Mouse (Mus musculus): ENCODE measurements around the gene Cdiptos. TPM values are rescaled to one million over a fixed set of nuclear protein-coding genes. Genes with fewer than 3 reads are reported as not detected.

Cdiptos gene
- polyA plus RNA-seq, 1 experiment from 2014 or later: 1.4 TPM

GRCm38 (mm10) chr7:126959780-126960179 is 16.1 kb downstream of the Cdiptos start:
- no peak for ATAC-seq (ENCODE audit: low FRiP score)
- no peaks in the 10 kb centered on the region for H3K9me3 ChIP-seq
- H3K4me3 ChIP-seq: no peak overlapping the region
- H3K4me1 ChIP-seq (replicated peaks): no peaks in the 10 kb centered on the region
- H3K27ac ChIP-seq: no peak overlapping the region
- H3K27me3 ChIP-seq: peaks cover 35% of the 10 kb centered on the region
- no peak overlapping the region for H3K4me2 ChIP-seq
- no peak overlapping the region for H3K9ac ChIP-seq
- peaks cover 93% of the 10 kb centered on the region for H3K36me3 ChIP-seq
- 75% methylated on average over 9 of the region's 9 CpGs for WGBS

- Histone ChIP-seq H3K4me2 (no peak overlapping the region), H3K4me3 (no peak overlapping the region), H3K4me1 (replicated peaks) (peaks cover 37% of the 10 kb centered on the region), H3K9ac (no peak overlapping the region), H3K27me3 (peaks cover 14% of the 10 kb centered on the region; the same call in 1 of the 2 replicates), H3K9me3 (no peaks in the 10 kb centered on the region), H3K36me3 (peaks cover 56% of the 10 kb centered on the region), H3K27ac (no peak overlapping the region)
- ATAC-seq (ENCODE audit: low FRiP score): no peak
- WGBS: 69% methylated on average over 3 of the region's 3 CpGs
These were observed 20.8 kb downstream of the Cdiptos start for GRCm38 (mm10) chr7:126955125-126955524.

GRCm38 (mm10) chr7:126952646-126953045 is 23.3 kb downstream of the Cdiptos start:
- peaks cover 31% of the 10 kb centered on the region for H3K36me3 ChIP-seq
- ATAC-seq (ENCODE audit: low FRiP score): no peak
- WGBS: 8% methylated on average over 8 of the region's 8 CpGs
- peak overlapping the region; percentile 75 for H3K9ac ChIP-seq
- H3K4me1 ChIP-seq (replicated peaks): peaks cover 58% of the 10 kb centered on the region
- peaks cover 14% of the 10 kb centered on the region; the same call in 1 of the 2 replicates for H3K27me3 ChIP-seq
- H3K4me2 ChIP-seq: peak overlapping the region; percentile 95
- no peak overlapping the region for H3K27ac ChIP-seq
- peak overlapping the region; percentile 47 for H3K4me3 ChIP-seq
- H3K9me3 ChIP-seq: no peaks in the 10 kb centered on the region

GRCm38 (mm10) chr7:126951741-126952140 is 24.2 kb downstream of the Cdiptos start:
- peak overlapping the region; percentile 95 for H3K4me2 ChIP-seq
- peaks cover 25% of the 10 kb centered on the region for H3K36me3 ChIP-seq
- peaks cover 14% of the 10 kb centered on the region; the same call in 1 of the 2 replicates for H3K27me3 ChIP-seq
- peak overlapping the region; percentile 95 for H3K27ac ChIP-seq
- H3K4me1 ChIP-seq (replicated peaks): peaks cover 62% of the 10 kb centered on the region
- no peak for ATAC-seq (ENCODE audit: low FRiP score)
- no peaks in the 10 kb centered on the region for H3K9me3 ChIP-seq
- peak overlapping the region; percentile 75 for H3K9ac ChIP-seq
- H3K4me3 ChIP-seq: peak overlapping the region; percentile 47
- WGBS: 25% methylated on average over 4 of the region's 4 CpGs

GRCm38 (mm10) chr7:126950647-126951615 is 25.0 kb downstream of the Cdiptos start:
- no peak for ATAC-seq (ENCODE audit: low FRiP score)
- Histone ChIP-seq H3K36me3 (peaks cover 22% of the 10 kb centered on the region), H3K4me3 (peak overlapping the region; percentile 47), H3K9me3 (no peaks in the 10 kb centered on the region), H3K27me3 (peaks cover 14% of the 10 kb centered on the region; the same call in 1 of the 2 replicates), H3K4me1 (replicated peaks) (peaks cover 70% of the 10 kb centered on the region), H3K9ac (peak overlapping the region; percentile 75), H3K27ac (peak overlapping the region; percentile 95), H3K4me2 (peak overlapping the region; percentile 95)
- 6% methylated on average over 26 of the region's 26 CpGs for WGBS

- H3K4me1 ChIP-seq (replicated peaks): peaks cover 70% of the 10 kb centered on the region
- H3K9ac ChIP-seq: peak within 1 kb of the TSS; percentile 75
- H3K9me3 ChIP-seq: no peaks in the 10 kb centered on the region
- peak within 1 kb of the TSS; percentile 95 for H3K4me2 ChIP-seq
- H3K36me3 ChIP-seq: peaks cover 20% of the 10 kb centered on the region
- peak; percentile 93 for ATAC-seq (ENCODE audit: low FRiP score)
- H3K4me3 ChIP-seq: peak within 1 kb of the TSS; percentile 47
- peak within 1 kb of the TSS; percentile 95 for H3K27ac ChIP-seq
- H3K27me3 ChIP-seq: peaks cover 14% of the 10 kb centered on the region; the same call in 1 of the 2 replicates
- under 1% methylated on average over 40 of the region's 42 CpGs for WGBS
These were observed 25.9 kb downstream of the Cdiptos start, which contains the start of gene Sez6l2 for GRCm38 (mm10) chr7:126949793-126950646. Gene Sez6l2 (plus strand): TSS chr7:126950563.

GRCm38 (mm10) chr7:126949403-126949792 is 26.5 kb downstream of the Cdiptos start, which contains the start of gene Asphd1:
Gene Asphd1 (minus strand): TSS chr7:126949582.
- peak; percentile 74 for ATAC-seq (ENCODE audit: low FRiP score)
- peak within 1 kb of the TSS; percentile 75 for H3K9ac ChIP-seq
- H3K36me3 ChIP-seq: peaks cover 26% of the 10 kb centered on the region
- peaks cover 14% of the 10 kb centered on the region; the same call in 1 of the 2 replicates for H3K27me3 ChIP-seq
- H3K9me3 ChIP-seq: no peaks in the 10 kb centered on the region
- peak within 1 kb of the TSS; percentile 47 for H3K4me3 ChIP-seq
- peak within 1 kb of the TSS; percentile 95 for H3K4me2 ChIP-seq
- peaks cover 70% of the 10 kb centered on the region for H3K4me1 ChIP-seq (replicated peaks)
- H3K27ac ChIP-seq: peak within 1 kb of the TSS; percentile 95
- under 1% methylated on average over 21 of the region's 21 CpGs for WGBS

GRCm38 (mm10) chr7:126948626-126949025 is 27.3 kb downstream of the Cdiptos start:
- Histone ChIP-seq H3K9ac (peak overlapping the region; percentile 75), H3K27me3 (peaks cover 14% of the 10 kb centered on the region; the same call in 1 of the 2 replicates), H3K27ac (peak overlapping the region; percentile 95), H3K4me1 (replicated peaks) (peaks cover 66% of the 10 kb centered on the region), H3K9me3 (no peaks in the 10 kb centered on the region), H3K4me2 (peak overlapping the region; percentile 95), H3K4me3 (peak overlapping the region; percentile 47), H3K36me3 (peaks cover 28% of the 10 kb centered on the region)
- 77% methylated on average over 10 of the region's 10 CpGs for WGBS
- no peak for ATAC-seq (ENCODE audit: low FRiP score)

GRCm38 (mm10) chr7:126946530-126946929 is 29.4 kb downstream of the Cdiptos start:
- H3K9ac ChIP-seq: no peak overlapping the region
- peaks cover 49% of the 10 kb centered on the region for H3K4me1 ChIP-seq (replicated peaks)
- no peak for ATAC-seq (ENCODE audit: low FRiP score)
- no peaks in the 10 kb centered on the region for H3K27me3 ChIP-seq
- 52% methylated on average over 3 of the region's 3 CpGs for WGBS
- no peak overlapping the region for H3K4me2 ChIP-seq
- H3K27ac ChIP-seq: no peak overlapping the region
- peaks cover 46% of the 10 kb centered on the region for H3K36me3 ChIP-seq
- no peaks in the 10 kb centered on the region for H3K9me3 ChIP-seq
- no peak overlapping the region for H3K4me3 ChIP-seq

- 55% methylated on average over 5 of the region's 5 CpGs for WGBS
- Histone ChIP-seq H3K4me2 (no peak overlapping the region), H3K9me3 (no peaks in the 10 kb centered on the region), H3K27ac (no peak overlapping the region; the same call in 1 of the 2 replicates), H3K4me3 (no peak overlapping the region), H3K4me1 (replicated peaks) (peaks cover 17% of the 10 kb centered on the region), H3K9ac (no peak overlapping the region), H3K36me3 (peaks cover 61% of the 10 kb centered on the region), H3K27me3 (no peaks in the 10 kb centered on the region)
- no peak for ATAC-seq (ENCODE audit: low FRiP score)
These were observed 34.1 kb downstream of the Cdiptos start for GRCm38 (mm10) chr7:126941801-126942200.

- Histone ChIP-seq H3K4me1 (replicated peaks) (peaks cover 11% of the 10 kb centered on the region; the same call in 1 of the 2 replicates), H3K36me3 (peaks cover 64% of the 10 kb centered on the region), H3K4me2 (no peak overlapping the region), H3K27ac (no peak overlapping the region), H3K27me3 (no peaks in the 10 kb centered on the region), H3K9ac (no peak overlapping the region), H3K4me3 (no peak overlapping the region), H3K9me3 (no peaks in the 10 kb centered on the region)
- WGBS: 47% methylated on average over 6 of the region's 6 CpGs
- ATAC-seq (ENCODE audit: low FRiP score): no peak
These were observed 34.7 kb downstream of the Cdiptos start for GRCm38 (mm10) chr7:126941171-126941570.
